Mouse (Mus musculus) embryonic fibroblast, embryonic 13.5 days (primary cell): ENCODE measurements around the gene Tmprss11g. TPM values are rescaled to one million over a fixed set of nuclear protein-coding genes. Genes with fewer than 3 reads are reported as not detected.

Source experiments
- H3K27ac ChIP-seq: 2 replicates; pipeline ENCODE4 v1.5.1; 2012; ENCODE audit warnings: low read length, control low read depth, inconsistent platforms; ENCODE audit not compliant: insufficient read depth
- H3K4me1 ChIP-seq: 2 replicates; pipeline ENCODE4 v1.6.1; 2011; ENCODE audit warnings: low read length; ENCODE audit not compliant: control insufficient read depth, insufficient read depth
- H3K4me3 ChIP-seq: 2 replicates; pipeline ENCODE4 v1.5.1; 2011; ENCODE audit warnings: mild to moderate bottlenecking, control low read depth, low read length; ENCODE audit not compliant: insufficient read depth
- CTCF ChIP-seq: IDR thresholded peaks from 2 replicates; pipeline ENCODE4 v1.5.1; 2011; ENCODE audit warnings: mild to moderate bottlenecking, control low read depth, low read length, moderate library complexity, borderline replicate concordance; ENCODE audit not compliant: insufficient read depth
- POLR2A ChIP-seq: IDR thresholded peaks from 2 replicates; pipeline ENCODE4 v1.6.1; 2011; ENCODE audit warnings: low read depth, mild to moderate bottlenecking, control low read depth, low read length, moderate library complexity
- polyA plus RNA-seq: library from polyadenylated mRNA; stranded (reverse); fragments of >200 nt; gene quantifications from 2 replicates; pipeline ENCODE4 v1.2.4, GENCODE M21; 2011; ENCODE audit warnings: low read depth; ENCODE audit not compliant: missing spikeins, insufficient read length

The Tmprss11g gene
- polyA plus RNA-seq, 1 experiment = not detected

DNA sequence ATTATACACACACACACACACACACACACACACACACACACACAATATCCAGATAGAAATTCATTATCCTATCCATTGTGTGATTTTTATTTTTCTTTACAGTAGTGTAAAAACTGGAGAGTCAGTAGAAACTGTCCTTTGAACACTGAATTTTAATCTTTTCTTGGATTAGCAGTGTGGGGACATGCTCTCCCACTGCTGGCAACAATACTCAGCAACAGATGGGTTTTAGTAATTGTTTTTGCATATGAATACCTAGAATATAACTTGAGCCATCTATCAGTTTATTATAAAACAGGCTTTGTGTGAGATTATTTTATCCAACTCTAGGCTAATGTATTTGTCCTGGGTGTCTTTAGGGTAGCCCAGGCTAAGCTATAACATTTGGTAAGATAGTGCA, 79.9 kb downstream of the Tmprss11g start:
- no peaks in the 10 kb centered on the region for H3K4me1 ChIP-seq
- no peak overlapping the region for H3K4me3 ChIP-seq
- TF ChIP-seq POLR2A (no peak), CTCF (no peak)
- H3K27ac ChIP-seq = no peak overlapping the region

Other genes starting within 250 kb of the Tmprss11g start
- not detected in 2 replicates for gene Tmprss11c, start 229.3 kb downstream of the Tmprss11g start, polyA plus RNA-seq
- gene Tmprss11d, start 145.2 kb downstream of the Tmprss11g start, polyA plus RNA-seq = not detected in 2 replicates
- not detected in 2 replicates for gene Tmprss11a, start 49.6 kb downstream of the Tmprss11g start, polyA plus RNA-seq
- gene Tmprss11f, start 113.8 kb upstream of the Tmprss11g start, polyA plus RNA-seq = not detected in 2 replicates
- gene Tmprss11b, start 157.8 kb upstream of the Tmprss11g start, polyA plus RNA-seq = not detected in 2 replicates
- gene Tmprss11e, start 227.2 kb upstream of the Tmprss11g start, polyA plus RNA-seq = not detected in 2 replicates